Mouse (Mus musculus): ENCODE data around the gene Hils1.
A peak's percentile ranks its signal among the peaks of the same experiment; 100 is the strongest.
"Not testable (repeated sequence)": the region's sequence is repeated elsewhere in the genome, so short reads cannot be mapped to it uniquely, and the experiment has no call there.

Hils1 gene

GRCm38 (mm10) chr11:94957693-94958064, 9.7 kb upstream of the Hils1 start:
- no peak for DNase-seq

- DNase-seq: peak; percentile 83 to 92
Measured at GRCm38 (mm10) chr11:94958065-94958858, 9.1 kb upstream of the Hils1 start.

DNA sequence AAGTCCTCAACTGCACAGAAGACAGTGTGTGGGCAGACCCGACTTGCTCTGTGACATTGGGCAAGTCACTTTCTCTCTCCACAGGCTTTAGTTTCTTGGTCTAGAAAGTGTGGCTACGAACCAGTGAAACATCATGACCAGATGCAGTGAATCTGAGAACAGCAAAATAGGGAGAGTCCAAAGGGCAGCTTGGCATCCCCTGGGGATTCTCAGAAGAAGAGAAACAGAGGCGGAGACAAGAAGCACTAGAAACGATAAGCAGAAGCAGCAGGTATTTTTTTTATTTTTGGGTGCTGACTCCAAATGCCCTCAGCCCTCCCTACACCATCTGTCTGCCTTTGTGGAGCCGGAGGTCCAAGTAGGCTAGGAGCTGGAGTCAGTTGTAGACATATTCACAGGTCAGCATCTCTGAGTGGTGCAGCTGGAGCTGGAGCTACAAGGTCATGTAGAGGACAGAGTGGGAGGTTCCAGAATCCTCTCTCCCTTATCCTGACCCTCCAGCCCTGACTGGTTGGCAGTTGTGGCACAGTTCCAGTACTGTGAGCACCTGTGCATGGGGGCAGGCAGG, 4.8 kb upstream of the Hils1 start:
- no peak for DNase-seq

DNA sequence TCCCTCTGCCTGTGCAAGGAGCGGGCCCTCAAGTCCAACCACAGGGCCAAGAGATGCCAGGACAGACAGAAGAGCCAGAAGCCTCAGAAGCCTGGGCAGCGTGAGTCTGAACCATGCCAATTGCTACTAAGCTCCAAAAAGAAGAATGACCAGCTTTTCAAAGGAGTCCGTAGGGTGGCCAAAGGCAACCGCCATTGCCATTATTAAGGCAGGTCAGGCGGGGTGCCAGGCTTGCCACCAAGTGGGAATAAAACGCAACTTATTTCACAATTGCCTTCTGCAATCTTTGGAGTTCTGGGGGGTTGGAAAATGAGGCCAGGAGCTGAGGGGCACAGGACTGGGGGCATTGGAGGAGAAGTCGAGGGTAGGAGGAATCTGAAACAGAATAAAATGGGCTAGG, 794 bp downstream of the Hils1 start:
- DNase-seq: no peak

GRCm38 (mm10) chr11:94969709-94970108, 2.3 kb downstream of the Hils1 start:
- not testable (repeated sequence) for DNase-seq

DNA sequence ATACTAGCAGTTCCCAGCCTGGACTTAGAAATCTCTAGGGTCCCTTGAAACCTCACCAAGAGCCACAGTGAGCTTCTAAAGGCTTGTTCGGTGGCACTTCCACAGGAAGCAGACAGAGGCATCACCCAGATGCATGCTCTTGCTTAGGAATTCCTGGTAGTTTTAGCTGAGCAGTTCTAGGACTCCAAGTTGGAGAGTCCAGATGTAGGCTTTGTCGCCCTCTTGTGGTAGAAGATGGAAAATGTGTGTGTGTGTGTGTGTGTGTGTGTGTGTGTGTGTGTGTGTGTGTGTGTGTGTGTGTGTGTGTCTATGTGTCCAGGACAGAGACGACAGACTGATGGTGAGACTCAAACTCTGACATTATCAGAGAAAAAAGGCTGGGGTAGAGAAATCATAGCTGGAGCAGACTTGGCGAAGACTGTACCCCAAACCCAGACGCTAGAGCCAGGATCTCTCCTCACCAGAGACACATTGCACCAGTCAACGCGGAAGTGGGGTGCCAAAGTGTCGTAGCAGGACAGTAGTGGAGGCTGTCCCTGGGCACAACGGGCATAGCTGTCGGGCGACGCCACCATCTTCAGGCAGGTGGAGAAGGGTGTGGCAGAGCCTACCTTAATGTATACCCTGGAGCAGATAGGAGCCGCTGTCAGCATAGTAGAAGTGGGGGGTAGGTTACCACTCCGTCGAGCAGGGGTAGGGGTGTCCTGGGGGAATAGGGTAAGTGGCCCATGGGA, 3.0 kb downstream of the Hils1 start:
- DNase-seq: peak; percentile 75 to 85

DNA sequence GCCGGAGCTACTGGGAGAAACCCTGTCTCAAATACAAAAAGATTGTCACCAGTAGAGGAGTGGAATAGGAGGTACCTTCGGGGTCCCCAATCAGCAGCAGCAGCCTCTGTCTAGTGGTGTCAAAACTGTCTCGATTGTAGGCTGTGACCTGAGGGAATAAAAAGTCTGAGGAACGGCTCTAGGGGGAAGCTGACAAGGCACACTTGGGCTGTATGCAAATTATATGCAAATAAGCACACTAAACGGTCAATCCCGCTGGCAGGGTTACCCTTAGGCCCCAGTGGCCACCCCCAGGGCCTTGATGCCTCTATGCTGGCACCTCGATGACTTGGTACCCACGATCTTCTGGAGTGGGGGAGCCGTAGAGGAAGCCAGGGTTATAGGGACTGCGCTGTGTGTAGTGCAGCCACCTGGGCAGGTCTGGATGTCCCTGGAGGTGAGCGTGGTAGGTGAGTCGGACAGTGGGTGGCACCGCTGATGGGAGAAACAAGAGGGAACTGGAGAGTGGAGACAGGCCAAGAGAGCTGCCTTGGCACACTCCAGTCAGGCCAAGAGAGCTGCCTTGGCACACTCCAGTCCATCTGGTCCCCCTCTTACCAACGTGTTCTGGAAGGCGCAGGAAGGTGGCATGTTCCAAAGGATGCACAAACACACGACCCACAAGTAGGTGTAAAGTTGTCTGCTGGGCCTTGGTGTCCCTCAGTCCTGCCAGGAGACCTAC, 4.7 kb downstream of the Hils1 start:
- no peak for DNase-seq

- DNase-seq: no peak
Measured at GRCm38 (mm10) chr11:94972887-94973286, 5.5 kb downstream of the Hils1 start.

GRCm38 (mm10) chr11:94973313-94973712, 5.9 kb downstream of the Hils1 start:
- DNase-seq: no peak

DNA sequence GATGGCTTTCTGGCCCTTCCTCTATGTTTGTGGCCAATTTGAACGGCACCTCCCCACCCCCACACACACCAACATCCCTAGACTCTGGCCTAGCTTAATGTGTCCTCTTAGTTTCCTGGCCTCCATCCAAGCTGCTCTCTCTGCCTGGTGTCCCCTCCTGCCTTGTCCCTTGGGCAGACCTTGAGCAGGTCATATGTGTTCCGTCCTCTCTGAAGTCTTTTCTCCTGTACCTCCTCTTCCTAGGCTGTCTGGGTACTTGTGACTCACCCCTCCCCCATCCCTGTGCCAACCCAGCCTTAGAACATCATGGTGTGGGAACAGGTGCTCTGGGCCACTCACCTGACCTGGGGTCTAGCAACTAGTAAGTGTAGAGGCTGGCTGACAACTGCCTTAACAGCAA, 7.6 kb downstream of the Hils1 start:
- DNase-seq: no peak

GRCm38 (mm10) chr11:94976199-94976598, 8.8 kb downstream of the Hils1 start, which contains the start of gene Sgca:
Gene Sgca (minus strand): TSS chr11:94976327.
- no peak for DNase-seq

- no peak for DNase-seq
Measured at GRCm38 (mm10) chr11:94978178-94978915, 11.0 kb downstream of the Hils1 start.

GRCm38 (mm10) chr11:94978947-94979346, 11.6 kb downstream of the Hils1 start:
- peak; percentile 97 to 99 for DNase-seq

DNA sequence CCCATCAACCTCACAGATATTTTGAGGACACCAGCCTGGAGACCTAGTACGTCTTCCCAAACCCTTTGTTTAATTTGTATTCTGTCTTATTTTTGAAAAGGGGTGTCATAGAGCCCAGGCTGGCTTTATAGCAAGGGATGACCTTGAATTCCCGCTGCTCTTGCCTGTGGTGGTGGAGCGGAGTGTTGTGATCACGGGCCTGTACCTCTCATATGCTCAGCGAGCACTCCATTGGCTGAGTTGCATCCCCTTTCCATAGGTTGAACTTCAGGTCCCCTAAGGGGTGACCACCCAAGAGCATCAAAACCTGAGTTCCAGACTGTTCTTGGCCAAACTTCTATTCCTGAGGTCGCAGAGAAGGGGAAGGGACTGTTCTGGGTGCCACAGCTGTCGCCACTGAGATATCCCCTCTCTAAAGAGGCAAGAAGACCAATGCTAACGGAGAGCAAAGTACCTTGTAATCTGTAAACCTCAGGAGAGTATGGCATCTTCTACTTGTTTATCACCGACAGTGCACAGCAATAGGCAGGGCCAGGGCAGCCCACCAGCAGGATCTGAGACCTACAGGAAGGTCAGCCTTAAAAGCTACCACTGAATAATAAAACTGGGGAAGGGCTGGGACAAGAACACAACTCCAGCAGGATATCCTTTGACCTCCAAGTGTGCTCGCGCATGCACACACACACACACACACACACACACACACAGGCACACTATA, 12.2 kb downstream of the Hils1 start:
- DNase-seq: no peak

- DNase-seq: peak in 1 of 2 experiments; percentile 26
Measured at GRCm38 (mm10) chr11:94985140-94985539, 17.7 kb downstream of the Hils1 start.

- DNase-seq: peak in 1 of 2 experiments; percentile 29
Measured at GRCm38 (mm10) chr11:94985822-94986221, 18.4 kb downstream of the Hils1 start.

DNA sequence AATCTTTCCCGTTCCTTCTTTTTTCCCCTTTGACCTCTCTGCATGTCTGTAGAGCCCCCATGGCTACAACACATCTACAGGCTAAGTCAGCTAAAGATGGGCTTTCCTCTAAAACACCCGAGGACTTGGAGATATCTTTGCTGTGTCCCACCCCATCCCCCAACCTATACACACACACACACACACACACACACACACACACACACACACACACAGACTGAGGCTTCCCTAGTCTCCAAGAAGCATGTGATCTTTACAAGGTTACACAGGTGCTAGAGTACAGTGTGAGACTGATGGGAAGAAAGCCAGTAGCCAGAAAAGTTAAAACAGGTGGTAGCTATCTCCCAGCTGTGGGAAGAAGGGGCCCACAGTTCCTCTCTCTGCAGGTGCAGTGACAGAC, 19.0 kb downstream of the Hils1 start:
- DNase-seq: no peak

DNA sequence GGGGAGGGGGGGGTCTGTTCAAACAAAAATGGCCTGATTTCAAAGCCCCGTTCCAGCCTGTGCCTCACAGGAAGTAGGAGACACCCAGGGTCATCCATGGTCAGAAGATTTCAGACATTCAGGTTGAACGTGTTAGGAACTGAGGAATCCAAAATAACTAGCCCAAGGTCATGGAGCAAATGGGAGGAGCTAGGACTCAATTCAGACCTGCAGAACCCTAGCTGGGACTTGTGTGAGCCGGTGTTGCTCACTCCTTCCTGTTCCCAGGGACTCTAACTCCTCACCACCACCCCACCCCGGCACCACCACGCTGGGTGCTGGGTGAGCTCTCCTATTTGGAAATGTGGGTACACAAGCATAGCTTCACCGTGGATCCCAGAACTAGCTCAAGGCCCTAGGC, 19.9 kb downstream of the Hils1 start:
- DNase-seq: no peak

GRCm38 (mm10) chr11:94987851-94988250, 20.5 kb downstream of the Hils1 start:
- peak in 1 of 2 experiments; percentile 35 for DNase-seq

DNA sequence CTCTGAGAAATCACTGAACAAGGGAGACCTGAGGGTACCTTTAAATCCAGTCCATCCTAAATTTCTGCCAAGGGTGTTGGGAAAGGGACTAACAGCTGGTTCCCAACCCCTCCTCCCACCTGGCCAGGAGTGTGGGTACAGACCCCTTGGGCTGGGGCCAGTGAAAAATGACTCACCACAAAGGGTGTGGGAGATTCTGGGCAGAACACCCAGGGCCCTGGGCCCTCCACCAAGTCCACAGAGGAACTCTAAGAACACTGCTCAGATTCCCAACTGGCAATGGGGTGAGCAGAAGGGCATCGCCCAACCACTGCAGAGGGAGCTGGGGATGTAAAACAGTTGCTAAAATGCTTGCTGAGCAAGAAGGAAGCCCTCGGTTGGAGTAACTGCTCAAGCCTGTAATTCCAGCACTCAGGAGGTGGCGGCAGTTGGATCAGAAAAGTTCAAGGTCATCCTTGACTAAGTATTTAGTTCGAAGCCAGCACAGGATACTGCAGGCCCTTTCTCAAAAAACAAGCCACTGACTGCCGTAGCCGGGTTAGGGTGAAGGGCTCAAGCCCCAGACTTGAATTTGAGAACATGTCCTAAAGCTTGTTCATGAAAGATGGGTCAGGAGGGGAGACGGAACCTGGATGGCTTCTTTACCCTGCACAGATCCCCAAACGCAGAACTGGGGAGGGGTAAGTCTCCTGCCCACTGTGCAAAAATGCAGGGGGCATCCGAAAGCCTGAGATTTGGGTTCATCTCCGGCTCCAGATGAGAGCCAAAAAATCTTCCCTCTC, 21.6 kb downstream of the Hils1 start:
- DNase-seq: peak in 1 of 2 experiments; percentile 42

DNA sequence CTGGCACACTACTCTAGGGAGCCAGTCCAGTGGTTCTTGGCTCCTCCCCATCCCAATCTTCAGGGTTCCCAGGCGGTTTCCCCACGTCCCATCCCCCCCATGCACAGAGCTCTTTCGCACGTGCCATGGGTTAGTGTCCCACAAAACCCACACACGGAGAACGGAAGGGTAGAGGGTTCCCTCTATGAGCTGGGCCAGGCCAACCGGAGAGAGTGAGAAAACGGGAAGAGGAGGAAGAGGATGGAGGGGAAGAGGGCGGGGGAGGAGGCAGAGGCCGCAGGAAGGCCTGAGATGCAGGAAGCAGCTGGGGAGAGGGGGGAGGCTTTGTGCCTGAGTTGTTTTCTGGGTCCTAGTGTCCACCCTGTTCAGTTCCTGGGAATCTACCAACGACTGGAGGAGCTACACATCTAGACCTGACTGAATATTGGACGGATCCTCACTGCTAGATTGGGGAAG, 22.2 kb downstream of the Hils1 start:
- DNase-seq: peak; percentile 85
